Mouse (Mus musculus) lung, adult 18-20 months (tissue): ENCODE results near the gene Lrrc36.

Experiments used
- DNase-seq, 2 experiments: peaks; one replicate each; pipeline ENCODE4 v3.0.0; 2022; ENCODE audit warnings: mixed read lengths in 2 of 2

Gene Lrrc36

GRCm38 (mm10) chr8:105484392-105484791, 71.0 kb downstream of the Lrrc36 start:
- peak in 1 of 2 experiments; percentile 61 for DNase-seq

- no peak for DNase-seq
Observed at GRCm38 (mm10) chr8:105488082-105488481, 74.7 kb downstream of the Lrrc36 start.

DNA sequence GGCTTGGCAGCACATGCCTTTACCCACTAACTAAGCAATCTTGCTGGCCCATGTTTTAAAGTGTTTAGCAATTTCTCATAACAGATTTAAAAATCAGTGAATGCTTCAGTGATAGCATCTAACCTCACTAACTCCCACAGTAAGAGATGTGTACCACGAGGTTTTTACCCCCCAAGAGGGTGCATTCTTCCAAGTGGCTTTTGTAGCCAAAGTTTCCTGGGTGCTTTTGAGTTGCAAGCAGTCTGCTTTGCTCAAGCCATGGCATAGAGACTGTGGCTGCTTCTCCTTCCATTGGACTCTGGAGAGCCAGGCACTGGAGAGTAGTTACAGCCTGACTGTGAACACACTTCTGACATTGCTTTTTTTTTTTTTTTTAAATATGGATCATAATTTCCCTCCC, 75.9 kb downstream of the Lrrc36 start:
- no peak for DNase-seq

- DNase-seq: no peak
Observed at GRCm38 (mm10) chr8:105493495-105493894, 80.1 kb downstream of the Lrrc36 start.

GRCm38 (mm10) chr8:105494566-105494965, 81.2 kb downstream of the Lrrc36 start:
- DNase-seq: peak; percentile 51 to 80

DNA sequence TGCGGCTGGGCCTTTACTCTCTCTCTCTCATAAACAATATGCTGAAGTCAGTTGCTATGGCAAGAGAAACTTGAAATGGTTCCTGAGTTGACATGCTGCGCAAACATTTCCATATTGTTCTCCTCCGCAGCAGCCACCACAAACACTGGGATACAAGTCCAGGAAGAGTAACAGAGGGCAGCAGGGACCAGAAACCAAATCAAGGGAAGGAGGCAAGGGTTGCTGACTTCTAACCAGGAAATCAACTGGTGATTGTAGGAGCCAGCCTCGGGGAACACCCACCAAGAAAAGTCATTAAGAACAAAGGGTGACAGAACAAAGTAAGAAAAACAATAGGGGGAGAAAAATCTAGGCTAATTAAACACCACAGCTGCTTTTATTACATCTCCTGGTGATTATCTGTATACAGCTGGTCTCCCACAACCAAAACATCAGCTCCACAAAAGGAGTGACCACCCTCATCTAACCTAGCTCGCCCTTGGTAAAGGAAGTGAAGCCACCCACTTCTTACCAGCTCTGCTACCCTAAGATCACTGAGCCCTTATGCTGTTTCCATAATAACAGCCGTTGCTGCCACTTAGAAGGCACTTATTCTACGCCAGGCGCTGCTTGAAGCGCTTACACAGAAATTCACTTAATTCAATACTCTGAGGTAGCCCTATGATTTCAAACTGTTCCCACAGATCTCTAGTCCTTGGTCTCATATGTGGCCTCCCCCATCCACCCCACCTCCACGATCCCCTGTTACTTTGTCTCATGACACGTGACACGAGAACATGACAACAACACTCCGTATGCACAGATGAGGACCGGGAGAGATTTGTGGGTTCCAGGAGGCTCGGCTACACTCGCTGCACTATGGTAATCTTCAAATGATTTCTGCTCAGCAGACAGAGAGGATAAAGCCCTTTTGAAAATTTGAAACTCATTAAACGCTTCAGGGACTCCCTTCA, 82.3 kb downstream of the Lrrc36 start:
- peak in 1 of 2 experiments; percentile 68 for DNase-seq

GRCm38 (mm10) chr8:105496439-105497180, 83.2 kb downstream of the Lrrc36 start, which contains the start of gene Zdhhc1:
TSS of gene Zdhhc1 (minus strand) at chr8:105496902.
- DNase-seq: peak; percentile 87 to 91

GRCm38 (mm10) chr8:105499787-105500186, 86.4 kb downstream of the Lrrc36 start:
- DNase-seq: no peak

- peak in 1 of 2 experiments; percentile 58 for DNase-seq
Observed at GRCm38 (mm10) chr8:105504617-105505016, 91.2 kb downstream of the Lrrc36 start.

- no peak for DNase-seq
Observed at GRCm38 (mm10) chr8:105506977-105507376, 93.6 kb downstream of the Lrrc36 start.

DNA sequence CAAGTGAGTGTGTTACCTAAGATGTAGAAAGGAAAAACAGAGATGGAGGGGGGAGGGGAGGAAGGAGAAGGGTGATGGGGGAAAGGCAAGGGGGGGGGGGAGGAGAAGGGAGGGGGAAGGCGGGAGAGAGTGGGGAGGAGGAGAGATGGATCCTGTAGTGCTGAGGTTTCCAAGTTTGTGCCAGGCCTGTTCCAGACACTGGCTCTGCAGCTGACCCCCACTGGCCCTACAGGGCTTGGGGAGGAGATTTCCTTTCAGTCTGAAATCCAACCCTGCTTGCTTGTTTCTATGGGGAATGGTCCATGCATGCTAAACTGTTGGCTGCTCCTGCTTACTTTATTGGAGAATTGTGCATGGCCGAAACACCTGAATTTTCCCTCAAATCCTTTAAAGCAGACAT, 95.4 kb downstream of the Lrrc36 start:
- no peak for DNase-seq

GRCm38 (mm10) chr8:105509997-105510735, 96.8 kb downstream of the Lrrc36 start:
- no peak for DNase-seq
